Mouse (Mus musculus): Measurements from ENCODE around the gene Cst11.
A peak's percentile ranks its signal among the peaks of the same experiment; 100 is the strongest.
"Not testable (repeated sequence)": the region's sequence is repeated elsewhere in the genome, so short reads cannot be mapped to it uniquely, and the experiment has no call there.

Cst11 gene

DNA sequence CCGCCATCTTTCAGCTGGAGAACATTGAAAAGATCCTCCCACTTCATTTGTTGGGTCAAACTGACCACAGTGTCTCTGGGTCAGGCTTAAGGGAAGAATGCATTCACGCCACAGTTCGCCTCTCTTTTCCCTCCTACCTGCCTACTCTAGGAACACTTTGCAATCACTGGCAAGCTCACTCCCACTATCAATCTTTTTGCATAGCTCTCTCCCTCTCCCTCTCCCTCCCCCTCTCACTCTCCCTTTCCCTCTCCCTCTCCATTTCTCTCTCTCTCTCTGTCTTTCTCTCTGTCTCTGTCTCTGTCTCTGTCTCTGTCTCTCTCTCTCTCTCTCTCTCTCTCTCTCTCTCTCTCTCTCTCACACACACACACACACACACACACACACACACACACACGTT, at the start of gene Cst11:
Cst11 (minus strand) TSS at position 101 of the 400 bp plus-strand sequence.
- not testable (repeated sequence) for DNase-seq (ENCODE audit: low read depth, low spot score)

DNA sequence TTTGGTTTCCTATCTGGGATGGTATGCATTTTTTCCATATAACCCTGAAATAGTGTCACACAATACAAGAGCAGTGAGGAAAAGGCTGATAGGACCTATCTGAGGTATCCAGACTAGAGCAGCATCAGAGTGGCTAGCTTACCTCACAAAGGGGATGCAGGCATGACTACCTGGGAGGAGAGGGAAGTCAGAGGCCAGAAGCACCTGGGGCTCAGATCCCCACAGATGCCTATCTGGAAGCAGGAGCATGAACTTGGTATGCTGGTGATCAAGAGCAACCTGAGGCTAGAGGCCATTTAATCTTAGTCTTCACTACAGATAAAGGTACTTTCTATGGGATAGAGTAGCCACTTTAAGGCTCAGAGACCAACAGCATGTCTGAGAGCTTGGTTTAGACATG, 48.6 kb upstream of the Cst11 start, which contains the start of gene Cst13:
Cst13 (plus strand) TSS at position 173 of the 400 bp plus-strand sequence.
- no peak for DNase-seq (ENCODE audit: low read depth, low spot score)

DNA sequence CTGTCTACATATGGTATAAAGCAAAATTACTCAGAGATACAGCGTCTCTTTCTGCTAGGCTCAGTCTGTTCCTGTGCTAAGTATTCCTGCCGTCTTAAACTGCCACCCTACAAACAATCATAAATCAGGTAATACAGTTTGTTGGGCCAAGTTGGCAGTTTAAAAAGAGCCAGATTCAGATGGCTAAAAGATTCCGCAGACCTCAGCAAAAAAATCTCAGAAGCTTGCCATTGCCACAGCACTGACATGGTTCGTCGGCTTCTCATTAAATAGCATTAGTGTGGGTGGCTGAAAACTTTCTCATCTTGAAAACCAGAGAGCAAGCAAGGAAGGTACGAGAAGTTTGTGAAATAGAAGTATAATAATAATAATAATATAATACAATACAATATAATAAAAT, 35.4 kb upstream of the Cst11 start:
- no peak for DNase-seq (ENCODE audit: low read depth, low spot score)

DNA sequence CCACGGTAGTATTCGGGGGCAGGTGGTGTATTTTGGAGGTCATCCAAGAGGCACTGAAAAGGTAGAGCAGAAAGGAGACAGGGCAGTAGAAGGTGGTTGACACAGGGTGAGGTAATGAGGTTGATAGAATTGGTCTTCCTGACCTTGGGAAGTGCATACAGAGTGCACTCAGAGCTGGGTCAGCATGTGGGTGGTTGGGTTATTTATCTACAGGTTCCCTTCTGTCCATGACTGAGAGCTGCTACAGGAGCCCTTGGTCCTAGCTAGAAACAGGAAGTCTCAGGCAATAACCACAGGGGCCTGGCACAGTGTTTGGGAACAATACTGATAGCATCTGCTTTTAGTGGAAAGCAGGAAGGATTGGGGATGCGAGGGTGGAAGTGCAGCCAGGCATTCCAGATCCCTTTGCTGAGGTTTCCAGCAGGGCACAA, 30.2 kb upstream of the Cst11 start:
- no peak for DNase-seq (ENCODE audit: low read depth, low spot score)

DNA sequence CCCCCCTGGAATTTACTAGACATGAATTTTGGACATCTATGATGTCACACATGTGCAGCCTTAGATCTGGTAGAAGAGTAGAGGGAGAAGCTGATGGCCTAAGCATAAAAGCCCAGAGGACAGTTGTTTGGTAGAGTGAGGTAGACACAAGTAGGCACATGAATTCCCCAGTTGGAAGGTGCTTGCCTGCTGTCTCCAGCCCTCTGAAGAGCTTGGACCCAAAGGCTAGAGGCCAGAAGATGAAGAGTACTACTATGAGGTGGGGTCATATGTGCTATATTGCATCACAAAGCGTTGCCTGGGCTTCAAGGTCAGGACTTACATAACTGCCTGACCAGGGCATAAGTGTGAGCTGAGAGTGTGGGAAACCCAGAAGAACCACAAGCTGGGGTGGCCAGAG, 27.2 kb upstream of the Cst11 start, which contains the start of gene Cst8:
Cst8 (plus strand) TSS at position 301 of the 400 bp plus-strand sequence.
- no peak for DNase-seq (ENCODE audit: low read depth, low spot score)

DNA sequence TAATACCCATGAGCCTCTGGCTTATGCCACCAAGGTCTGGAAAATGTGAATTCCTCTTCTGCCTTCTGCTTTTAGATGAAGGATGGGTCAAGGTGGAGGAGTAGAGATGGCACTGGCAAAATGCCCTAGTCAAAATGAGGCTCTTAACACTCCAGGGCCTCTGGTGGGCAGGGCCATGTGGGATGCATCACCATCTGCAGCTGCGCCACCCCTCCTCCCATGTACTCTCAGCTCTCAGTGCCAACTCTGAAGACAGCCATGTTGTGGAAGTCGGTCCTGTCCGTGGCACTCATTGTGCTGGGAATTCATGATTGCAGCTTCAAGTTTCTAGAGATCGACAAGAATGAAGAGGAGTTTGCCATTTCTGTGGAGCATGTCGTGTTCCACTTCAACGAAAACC, 17.8 kb upstream of the Cst11 start, which contains the start of gene Cst12:
Cst12 (plus strand) TSS at position 220 of the 400 bp plus-strand sequence.
- no peak for DNase-seq (ENCODE audit: low read depth, low spot score)

DNA sequence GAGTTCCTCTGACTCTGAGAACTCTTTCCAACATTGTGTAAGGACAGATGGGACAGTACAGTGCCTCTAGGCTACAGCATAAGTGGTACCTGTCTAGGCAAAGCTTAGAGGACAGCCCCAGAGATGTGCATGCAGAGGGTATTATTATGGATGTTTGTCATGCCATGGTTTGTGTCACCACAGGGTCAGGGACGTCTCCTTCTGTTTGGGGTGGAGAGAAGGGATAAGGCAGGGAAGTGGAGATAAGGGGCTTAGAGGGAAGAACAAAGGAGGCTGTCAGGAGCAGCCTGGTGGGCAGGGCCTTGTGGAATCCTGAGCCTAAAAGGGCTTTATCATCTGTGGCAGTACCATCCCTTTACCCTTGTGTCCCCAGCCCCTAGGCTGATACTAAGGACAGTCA, 10.4 kb upstream of the Cst11 start, which contains the start of gene 8030411F24Rik:
8030411F24Rik (plus strand) TSS at position 301 of the 400 bp plus-strand sequence.
- DNase-seq (ENCODE audit: low read depth, low spot score) = no peak

DNA sequence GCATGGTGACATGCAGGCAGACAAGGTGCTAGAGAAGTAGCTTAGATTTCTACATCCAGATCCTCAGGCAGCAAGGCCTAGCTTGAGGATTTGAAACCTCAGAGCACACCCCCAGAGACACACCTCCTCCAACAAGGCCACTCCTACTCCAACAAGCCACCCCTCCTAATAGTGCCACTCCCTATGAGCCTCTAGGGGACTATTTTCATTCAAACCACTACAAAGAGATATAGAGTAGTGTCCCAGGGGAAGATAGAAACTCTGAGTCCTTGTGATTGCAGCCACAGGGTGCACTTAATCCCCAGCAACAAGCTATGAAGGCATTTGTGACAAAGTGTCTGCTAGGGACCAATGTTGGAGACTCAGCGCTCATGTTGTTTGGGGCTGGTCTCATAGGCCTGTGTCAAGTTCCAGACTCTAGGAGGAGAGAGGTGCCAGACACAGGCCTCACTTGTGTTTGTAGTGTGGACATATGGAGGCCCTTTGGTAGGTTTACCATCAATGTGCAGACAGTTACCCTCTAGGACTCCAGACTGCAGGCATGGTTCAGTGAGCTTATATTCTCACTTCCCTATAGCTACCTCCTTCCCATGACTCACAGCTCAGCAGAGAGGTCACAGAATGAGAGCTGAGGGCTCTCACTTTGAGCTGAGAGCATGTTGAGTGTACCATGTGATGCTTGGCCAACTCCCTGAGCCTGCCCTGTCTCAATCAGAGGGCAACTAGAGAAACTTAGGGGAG, 7.5 kb downstream of the Cst11 start:
- DNase-seq (ENCODE audit: low read depth, low spot score) = peak; percentile 88

DNA sequence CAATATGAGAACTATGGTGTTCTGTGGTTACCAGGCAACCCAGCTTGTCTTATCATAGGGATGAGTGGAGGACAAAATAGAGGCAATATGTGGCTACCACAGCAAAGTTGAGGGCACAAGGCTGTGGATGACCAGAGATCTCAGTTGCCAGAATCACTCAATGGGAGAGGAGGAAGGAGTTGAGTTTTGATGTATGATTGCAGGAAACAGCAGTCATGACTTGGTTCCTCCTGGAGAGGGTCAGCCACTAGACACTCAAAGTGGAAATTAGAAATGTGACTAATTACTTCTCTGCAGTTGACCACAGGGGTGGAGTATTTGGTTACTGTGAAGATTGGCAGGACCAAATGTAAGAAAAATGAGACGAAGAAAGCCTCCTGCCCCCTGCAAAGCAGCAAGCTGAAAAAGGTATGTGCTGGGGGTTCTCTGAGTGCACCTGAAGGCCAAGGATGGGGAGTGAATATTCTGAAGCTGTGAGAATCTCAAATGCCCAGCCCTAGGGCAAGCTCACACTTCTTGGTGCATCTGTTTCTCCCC, 16.9 kb downstream of the Cst11 start:
- DNase-seq (ENCODE audit: low read depth, low spot score) = peak; percentile 10

DNA sequence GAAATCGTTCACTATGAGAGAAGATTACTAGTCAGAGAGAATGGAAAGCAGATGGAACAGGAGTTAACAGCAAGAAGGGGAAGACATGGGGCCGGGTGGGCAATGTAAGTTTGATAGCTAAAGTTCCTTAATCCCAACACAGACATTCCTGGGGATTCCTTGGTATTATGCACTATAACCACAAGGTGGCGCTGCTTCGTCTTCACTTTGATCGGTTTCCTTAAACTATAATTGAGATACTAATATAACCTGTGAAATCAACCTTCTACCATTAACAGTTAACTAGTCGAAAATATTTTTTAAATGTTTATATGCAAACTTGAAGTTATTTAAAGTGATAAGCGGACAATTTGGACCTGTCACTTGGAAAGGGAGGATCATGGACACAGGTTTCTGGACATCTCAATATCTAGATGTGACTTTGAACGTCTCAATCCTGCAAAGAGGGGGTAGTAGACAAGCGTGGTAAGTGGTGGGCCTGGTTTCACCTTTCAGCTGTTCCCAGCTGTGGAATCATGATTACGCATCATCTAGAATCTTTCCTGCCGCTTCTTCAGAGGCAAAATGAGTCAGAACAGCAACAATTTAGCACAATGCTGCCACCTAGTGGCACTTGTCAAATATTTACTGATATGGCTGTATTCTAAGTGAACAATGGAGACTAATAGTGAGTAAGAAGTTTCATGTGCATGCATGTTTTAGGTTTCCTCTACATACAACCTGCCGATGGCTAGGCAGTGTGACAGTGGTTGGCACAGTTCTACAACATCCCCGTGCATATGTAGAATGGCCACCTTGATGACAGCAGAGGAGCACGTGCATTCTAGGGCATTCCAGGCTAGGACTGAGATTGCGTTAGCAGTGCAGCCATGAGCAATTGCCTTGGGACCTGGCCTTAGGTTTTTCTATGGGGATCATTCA, 19.1 kb downstream of the Cst11 start:
- peak; percentile 85 for DNase-seq (ENCODE audit: low read depth, low spot score)

DNA sequence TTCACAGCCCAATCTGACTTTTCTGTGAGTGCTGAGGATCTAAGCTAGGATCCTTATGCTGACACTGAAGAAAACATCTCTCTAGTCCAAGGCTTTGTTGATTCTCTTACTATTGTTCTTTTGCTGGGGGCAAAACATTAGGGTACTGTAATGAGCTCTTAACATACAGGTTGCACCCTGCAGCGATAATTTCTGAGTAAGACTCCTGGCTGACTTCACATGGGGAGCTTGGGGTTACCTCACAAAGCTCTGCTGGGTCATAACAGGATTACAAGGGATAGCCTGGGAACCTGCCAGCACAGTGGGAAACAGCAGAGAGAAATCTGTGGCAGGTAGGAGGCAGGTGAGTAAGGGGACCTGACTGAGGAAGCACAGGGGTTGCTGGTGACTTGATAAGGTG, 21.2 kb downstream of the Cst11 start, which contains the start of gene Cstl1:
Cstl1 (plus strand) TSS at position 301 of the 400 bp plus-strand sequence.
- no peak for DNase-seq (ENCODE audit: low read depth, low spot score)

DNA sequence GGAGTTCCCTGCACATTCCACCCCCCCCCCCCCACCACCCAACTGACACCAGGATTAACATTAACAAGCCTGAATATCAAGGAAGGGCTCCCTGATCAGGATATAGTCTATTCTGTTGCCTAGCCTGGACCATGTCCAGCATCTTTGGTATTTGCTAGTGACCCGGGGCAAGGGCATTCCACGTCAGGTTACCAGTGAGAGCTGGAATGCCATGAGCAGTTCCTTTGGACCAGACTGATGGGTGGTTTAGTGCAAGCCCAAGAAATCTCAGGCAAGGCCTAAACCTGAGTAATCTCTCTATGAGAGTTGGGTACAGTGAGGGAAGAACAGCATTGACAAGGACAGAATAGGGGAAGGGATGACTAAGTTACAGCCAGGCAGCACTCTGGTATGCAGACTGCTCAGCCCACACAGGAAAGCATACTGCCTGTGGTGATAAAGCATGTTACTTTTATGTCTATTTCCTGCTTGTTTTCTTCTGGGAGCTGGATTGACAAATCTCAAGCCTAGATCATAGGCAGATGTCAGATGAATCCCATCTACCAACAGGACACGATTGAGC, 27.4 kb downstream of the Cst11 start:
- no peak for DNase-seq (ENCODE audit: low read depth, low spot score)

DNA sequence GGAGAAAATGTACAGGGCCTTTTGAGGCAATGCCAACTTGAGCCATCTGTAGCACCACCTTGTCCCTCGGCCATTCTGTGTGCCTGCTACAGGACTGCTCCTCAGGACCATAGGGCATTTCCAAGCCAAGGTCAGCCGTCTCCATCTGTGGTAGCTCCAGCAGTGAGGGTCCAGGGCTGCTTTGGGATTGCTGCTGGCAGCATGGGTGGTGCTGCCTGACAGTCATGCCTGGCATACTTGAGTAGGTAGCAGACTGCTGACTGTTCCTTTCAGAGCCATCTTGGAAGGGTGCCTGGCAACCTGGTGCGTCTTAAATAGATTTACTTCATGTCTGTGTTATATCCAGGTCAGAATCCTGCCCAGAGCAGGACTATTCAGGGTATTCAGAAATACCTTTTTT, 28.3 kb downstream of the Cst11 start:
- DNase-seq (ENCODE audit: low read depth, low spot score) = no peak

DNA sequence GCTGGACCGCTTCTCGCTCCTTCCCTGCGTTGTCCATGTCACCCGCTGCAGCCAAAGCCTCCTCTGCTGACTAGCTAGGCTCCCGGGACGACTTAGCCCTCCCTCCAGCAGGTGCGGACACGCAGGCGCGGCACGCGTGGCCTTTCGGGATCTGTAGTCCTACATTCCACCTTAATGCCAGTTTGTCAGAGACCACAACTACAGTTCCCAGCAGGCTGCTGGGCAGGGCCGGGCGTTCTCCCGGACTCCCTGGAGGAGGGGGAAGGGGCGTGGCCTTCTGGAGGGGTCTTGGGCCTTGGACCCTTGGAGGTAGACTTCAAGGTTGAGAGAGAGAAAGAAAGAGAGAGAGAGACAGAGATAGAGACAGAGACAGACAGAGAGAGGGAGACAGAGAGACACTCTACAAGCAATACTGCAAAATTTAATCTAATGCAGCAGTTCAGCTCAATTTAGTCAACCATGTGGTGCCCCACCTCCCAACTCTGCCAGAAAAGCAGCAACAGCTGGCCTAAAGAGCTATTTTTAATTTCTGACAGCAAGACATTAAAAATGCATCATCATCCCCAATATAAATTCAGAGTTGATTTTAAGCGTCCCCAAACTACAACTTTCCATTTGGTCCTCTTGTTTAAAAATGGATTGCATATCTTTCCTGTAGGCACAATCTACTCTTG, 38.8 kb downstream of the Cst11 start, which contains the start of gene Napb:
Napb (minus strand) TSS at position 141 of the 674 bp plus-strand sequence.
- no peak for DNase-seq (ENCODE audit: low read depth, low spot score)

DNA sequence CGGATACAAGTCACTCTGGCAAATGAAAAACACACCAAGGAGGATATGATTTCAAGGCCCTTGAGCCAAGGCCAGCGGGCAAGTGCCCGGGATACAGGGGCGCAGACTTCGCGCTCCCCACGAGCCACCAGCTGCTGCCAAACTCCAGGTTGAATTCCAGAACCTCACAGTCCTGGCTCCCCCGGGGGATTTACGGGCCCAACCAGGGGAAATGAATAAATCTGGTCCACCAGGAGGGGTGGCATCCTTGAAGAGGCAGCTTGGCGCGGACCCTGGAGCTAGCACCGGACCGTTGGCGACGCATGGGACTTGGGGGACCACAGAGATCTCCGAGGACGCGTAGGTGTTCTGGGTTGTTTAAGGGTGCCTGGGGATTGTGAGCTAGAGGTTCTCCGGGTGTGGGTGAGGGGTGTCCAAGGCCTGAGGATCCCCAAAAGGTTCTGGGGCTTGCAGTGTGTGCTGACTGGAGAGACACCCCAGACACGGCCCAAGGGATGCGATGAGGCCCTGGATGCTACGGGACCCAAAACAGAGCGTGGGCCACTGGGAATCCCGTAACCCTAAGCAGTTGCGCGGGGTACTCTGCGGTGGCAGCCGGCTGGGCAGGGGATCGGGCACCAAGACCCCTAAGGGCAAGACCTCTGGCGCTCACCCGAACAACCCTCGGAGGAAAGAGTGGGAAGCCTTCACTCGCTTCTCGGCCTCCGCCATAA, 39.5 kb downstream of the Cst11 start:
- no peak for DNase-seq (ENCODE audit: low read depth, low spot score)

DNA sequence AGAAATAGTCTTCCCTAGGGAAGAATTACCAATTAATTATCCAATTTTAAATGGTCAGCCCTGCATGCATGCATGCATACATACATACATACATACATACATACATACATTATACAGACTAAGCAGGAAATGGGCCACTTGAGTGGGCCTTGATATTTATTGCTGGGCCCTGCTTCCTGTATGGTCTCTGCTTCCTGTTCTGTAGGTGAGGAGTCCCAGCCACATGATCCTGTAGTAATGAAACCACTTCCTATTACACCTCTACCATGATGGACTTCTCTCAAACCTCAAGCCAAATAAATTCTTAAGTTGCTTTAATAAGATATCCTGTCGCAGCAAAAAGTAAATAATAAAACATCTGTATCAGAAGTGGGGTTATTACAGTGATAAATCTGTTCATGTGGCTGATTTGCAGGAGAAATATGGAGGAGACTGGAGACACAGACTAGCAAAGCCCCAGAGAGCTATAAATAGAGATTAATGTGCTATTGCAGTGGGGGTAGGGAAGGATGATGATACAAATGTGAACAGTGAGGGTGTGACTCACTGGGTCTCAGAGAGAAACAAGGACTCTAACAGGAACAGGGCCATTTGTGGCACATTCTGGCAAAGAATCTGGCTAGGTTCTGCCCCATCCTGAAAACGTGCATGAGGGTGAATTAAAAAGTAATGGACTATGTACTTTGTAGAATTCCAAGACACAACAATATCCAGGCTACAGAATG, 51.9 kb downstream of the Cst11 start:
- DNase-seq (ENCODE audit: low read depth, low spot score) = no peak

Data from A20 (cell line).